Mouse (Mus musculus): ENCODE measurements at regions not wholly inside any gene's neighbourhood (a gene's known extent, or its start where the extent isn't known, plus 50 kb on each side); places are given as distances from the start of the nearest gene placed in this dataset.

DNA sequence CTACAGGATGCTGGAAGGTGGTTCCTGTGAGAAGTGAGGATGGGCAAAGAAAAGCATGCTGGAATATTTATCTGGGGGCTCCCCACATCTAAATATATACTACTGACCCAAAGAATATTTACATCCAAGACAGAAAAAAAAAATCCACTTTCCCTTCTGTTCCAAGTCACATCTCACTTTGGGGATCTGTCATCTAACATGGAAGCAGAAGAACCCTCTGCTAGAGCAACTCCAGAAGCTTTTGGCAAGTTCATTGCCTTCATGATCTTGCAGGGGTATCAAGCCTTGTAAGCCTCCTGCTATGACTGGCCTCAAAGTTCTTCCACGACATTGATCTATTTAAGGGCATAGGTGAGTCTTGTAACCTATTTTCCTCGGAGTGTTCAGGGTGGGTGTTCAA is 64.9 kb upstream of the Spdye4c start:
- DNase-seq (ENCODE audit: low spot score): no peak

DNA sequence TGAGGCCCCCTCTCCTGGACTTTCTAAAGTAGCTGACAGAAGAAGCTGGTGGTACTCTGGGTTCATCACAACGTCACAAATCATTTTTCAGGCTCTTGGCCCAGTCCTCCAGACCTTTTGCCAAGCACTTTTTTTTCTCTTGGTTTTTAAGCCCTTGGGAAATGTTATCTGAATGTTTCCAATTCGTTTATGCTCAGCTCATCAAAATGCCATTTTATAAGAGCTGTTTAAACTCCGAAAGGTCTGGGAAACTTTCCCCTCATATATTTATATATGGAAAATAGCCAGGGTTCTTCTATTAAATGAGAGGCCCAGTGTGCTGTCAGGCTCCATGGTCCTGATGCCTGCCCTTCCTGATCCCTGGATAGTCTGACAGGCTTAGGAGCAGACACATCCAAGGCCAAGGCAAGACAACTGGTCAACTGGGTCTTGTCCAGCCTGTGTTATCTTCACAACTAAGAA is 64.1 kb upstream of the Spdye4c start:
- DNase-seq (ENCODE audit: low spot score): no peak

DNA sequence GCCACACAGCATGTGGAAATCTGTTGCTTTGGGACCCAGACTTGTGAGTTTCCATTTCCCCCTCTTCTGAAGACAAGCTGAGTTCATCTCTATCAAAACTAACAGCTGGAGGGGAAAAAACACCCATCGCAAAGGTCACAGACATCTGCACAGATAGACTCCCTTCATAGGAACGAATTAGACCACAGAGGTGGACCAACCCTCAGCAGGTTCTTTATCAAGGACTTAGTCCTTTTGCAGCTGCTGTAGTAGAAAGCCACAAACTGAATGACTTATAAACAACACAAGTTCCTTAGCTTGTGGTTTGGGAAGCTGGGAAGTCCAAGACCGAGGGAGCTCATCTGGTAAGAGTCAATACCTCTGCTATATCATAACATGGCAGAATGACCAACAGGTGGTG is 54.7 kb upstream of the Spdye4c start:
- no peak for DNase-seq (ENCODE audit: low spot score)

DNA sequence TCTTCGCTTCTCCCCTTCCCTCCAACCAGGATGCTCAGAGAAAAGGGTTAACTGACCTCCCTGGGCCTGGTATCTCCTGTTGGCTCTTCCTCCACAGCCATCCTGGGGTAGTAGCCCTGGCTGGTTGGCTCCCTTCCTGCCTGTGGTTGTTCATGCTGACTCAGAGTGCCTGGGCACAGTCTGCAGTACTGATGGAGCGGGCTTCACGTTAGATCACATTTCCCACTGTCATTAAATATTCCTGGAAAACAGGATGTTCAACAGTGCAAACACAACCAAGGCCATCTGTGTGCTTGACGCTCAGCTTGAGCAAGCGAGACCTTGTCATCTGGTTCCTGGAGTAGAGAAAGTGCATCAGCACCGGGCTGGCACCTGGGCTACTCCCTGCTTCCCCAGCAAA is 53.6 kb upstream of the Spdye4c start:
- DNase-seq (ENCODE audit: low spot score): no peak

DNA sequence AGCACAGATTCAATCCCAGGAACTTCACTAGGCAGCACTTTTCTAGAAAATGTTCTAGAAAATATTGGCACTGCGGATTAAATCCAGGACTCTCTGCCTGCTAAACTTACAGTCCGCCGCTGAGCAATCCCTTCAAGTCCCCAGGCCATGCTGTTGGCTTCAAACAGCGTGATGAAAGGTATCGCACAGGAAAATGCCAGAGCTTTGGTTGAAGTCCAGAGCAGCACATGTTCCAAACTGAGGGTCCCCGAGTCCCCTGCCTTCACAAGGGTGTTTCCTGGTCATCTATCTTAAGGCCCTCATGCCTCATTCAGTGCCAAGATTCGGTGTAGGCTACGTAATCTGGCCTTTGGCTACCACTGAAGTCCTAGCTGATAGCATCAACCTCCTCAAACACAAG is 52.3 kb upstream of the Spdye4c start:
- no peak for DNase-seq (ENCODE audit: low spot score)
